Mouse (Mus musculus) heart, adult 8-10 months (tissue): ENCODE data around the gene Stub1. TPM values are rescaled to one million over a fixed set of nuclear protein-coding genes. Genes with fewer than 3 reads are reported as not detected.

Experiments
- DNase-seq: peaks from one replicate; pipeline ENCODE4 v3.0.0; 2022; ENCODE audit warnings: low spot score
- total RNA-seq, 4 experiments: library from RNA; stranded (reverse); gene quantifications; 2 replicates each; pipeline ENCODE4 v1.2.4; 2022

Stub1 gene
- total RNA-seq, 4 experiments from 2014 or later: 129 to 137 (median 130) TPM

DNA sequence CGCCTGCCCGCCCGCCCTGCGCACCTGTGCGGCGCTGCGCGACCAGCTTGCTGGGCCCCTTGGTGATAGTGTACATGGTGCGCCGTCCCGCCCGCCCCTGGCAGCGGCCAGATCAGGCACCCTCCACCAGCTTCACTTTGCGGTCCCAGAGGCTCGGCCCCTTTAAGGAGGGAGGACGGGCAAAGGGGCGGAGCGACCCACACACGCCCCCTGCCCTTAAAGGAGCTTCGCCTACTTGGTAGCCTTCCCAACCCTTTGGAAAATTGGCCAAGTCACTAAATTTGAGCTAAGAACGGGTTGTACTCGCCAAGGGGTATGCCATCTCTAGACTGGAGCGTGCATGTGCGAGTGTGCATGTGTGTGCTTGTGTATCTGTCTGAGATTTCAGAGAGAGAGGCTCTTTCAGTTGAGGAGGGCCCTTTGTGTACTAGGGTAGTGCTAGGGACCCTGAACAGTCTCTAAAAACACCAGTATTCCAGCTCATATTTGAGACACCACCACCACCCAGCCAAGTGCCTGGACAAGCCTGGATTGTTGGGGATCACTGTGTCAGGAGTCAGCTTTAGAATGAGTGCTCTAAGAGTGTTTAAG lies 35.5 kb upstream of the Stub1 start, which contains the start of gene Mcrip2:
Mcrip2 (minus strand) TSS at position 164 of the 591 bp plus-strand sequence.
- peak; percentile 86 for DNase-seq

DNA sequence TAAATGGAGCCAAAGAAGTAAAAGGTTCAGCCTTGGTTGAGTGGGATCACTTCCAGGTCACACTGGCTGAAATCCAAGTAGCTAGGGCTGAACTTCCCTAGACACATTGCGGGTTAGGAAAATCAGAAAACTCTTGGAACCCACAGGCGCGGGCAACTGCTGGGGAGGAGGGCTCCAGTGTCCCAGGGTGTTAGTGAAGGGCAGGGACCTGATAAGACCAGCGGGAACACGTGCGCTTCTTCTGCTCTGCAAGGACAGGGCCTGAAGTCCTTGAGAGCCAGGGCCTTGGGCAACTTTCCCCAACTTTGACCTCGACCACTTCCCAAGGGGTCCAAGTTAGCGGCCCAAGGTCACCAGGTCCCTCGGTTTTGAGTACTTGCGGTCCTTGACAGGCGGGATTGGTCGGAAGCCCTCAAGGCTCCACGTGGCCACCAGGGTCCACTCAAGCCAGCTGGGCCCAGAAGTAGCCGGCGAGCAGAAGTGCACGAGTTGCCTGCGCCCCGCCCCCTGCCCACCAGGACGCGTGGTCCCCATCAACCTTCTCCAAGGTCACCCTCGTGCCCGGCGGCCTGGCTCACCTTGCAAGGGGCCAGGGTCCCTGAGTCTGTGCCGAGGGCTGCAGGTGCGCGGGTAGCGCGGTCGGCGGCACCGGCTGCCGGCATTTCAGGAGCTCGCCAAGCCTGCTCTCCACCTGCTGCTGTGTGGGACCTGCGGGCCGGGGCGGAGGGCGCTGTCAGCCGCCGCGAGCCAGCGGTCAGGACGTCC lies 34.8 kb upstream of the Stub1 start:
- peak; percentile 59 for DNase-seq

DNA sequence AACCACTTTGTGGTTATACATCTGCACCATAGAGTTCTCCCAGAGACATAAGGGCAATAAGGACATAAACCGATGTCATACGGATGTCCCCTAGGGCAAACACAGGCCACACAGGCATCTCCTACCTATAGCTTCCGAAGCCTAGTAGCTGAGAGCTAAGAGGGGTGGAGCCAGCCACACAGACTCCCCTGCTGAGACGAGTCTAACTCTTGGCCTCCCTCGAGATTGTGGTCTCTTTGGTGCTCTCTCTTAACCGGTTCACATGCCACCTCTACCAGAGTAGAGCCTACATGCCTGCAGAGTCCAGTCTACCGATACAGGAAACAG lies 34.3 kb upstream of the Stub1 start:
- no peak for DNase-seq

DNA sequence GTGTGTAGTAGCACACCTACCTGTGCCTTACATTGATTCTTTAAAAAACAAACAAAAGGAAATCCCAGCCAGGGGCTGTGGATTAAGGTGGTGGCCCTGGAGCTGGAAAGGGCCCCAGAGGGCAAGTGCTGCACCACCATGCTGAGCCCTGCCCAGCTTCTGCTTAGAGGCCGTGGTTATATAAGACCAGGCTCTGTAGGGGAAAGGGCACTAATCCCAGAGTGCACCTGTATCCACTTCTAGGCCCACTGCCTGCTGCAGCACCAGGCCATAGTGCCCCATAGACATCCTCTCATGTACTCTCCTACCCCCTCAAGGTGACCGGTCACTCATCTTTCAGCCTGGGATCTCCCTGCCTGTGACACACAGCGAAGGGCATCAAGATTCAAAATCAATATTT lies 33.0 kb upstream of the Stub1 start:
- no peak for DNase-seq

DNA sequence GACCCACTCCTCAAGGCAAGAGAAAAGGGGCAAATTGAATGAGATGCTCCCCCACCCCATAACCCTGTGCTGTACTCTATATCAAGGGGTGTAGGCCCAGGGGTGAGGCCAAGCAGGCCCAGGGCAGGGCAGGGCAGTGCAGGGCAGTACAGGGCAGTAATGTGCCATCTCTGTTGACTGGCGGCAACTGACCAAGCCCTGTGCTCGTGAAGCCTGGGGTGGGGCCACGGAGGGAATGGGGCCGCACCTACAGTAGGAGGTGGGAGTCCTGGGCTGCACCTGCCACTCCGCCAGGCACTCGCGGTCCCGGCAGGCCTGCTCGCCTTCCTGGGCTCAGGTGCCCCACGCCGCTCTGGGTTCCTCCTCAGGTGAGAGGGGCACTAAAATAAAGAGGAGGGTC lies 32.1 kb upstream of the Stub1 start:
- DNase-seq: no peak

DNA sequence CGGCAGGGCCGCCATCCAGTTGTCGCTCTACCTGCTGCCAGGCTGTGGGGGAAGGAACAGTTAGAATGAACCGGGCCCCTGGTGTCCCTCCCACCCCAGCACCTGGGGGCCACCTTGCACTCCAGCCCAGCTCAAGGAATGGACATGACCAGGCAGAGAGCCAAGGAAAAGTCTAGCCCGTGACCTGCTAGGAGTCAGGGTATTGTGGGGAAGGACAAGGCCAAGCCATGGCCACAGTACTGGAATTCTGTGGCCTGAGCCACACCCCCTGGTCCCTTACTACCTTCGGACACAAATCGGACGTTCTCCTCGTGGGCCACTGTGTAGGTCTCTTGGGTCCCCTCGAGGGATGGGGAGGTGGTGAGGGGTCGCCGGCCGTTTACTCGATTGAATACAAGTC lies 31.1 kb upstream of the Stub1 start:
- no peak for DNase-seq

DNA sequence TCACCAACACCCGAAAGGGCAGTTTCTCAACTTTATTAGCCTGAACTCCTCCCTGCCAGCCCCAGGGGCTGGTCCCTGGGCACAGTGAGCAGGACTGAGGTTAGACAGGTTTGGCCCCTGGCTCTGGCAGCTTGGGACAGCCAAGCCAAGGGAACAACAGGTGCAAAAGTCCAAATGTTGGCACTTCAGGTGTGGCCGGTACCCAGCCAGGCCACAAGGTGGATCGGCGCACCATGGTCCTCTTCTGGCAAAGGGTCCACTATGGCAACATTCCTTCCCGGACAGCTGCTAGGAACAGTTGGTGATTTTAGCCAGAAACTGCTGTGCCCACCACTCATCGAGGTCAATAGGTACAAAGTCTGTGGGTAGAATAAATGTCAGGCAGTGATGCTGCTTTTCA lies 30.5 kb upstream of the Stub1 start:
- DNase-seq: no peak

DNA sequence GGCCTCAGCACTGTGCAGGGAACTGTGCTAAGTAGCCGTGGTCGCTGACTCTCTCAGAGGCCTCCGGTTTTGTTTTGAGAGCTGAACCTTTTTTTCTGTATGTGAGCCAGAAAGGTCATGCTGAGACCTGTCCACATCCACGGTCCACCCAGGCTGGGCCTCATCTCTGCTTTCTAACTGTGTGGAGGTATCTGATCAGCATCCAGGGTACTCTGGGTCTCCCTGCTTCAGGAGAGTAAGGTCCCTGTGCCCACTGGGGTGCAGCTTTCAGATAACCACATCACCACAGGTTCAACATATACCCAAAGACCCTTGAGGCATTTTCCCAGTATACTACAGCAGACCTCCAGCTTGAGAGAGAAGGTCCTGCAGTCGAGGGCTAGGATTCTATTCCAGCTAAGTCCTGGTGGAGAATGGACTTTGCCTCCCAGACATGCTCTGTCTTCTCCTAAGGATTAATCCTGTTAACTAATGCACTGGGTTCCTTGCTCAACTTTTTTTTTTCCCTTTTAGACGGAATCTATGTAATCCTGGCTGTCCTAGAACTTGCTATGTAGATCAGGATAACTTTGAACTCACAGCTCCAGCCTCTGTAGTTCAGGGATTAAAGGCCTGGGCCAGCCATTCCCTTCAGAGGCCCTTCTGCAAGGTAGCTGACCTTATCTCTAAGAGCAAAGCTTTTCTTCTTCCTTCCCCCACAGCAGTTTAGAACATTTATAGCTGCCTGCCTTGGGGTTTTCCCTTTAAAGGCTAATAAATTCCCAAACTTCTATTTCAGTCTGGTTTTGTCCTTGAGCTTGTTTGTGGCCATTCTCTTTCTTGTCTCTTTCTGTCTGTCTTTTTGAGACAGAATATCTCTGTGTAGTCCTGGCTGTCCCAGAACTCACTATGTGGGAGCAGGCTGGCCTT lies 28.8 kb upstream of the Stub1 start:
- DNase-seq: no peak

DNA sequence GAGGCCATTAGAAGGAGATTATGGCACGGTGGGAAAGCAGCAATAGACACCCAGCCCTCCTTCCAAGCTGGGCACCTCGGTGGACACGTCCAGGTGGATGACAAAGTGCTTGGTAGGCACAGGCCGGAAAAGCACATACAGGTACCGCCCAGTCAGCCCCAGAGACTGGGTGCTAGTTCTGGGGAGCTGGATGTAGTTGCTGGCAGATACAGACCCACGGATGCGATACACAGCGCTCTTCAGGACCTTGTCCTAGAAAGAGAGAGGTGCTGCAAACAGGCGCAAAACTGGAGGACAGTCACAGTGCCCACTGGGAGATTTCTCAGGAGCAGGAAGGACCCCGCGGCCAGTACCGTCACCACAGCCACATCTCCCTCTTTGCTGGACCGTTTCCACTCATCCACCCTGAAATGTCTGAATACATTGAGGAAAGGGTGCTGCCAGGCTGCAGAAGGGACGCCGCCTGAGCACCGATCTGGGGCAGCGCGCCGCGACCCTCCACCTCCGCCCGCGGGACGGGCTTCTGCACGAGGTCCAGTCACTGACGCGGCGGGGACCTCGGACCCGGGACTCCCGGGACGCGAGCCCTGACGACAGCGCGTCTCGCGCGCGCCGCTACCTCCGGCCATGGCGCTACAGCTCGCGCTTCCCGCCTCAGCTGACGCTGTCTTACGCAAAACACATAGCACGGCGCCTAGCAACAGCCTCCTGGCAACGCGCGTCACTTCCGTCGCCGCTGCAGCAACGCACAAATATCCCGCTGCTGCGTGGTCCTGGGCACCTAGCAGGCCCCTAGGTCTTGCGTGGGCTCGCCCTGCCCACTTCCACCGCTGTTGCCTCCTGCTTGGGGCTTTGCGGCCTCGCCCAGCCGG lies 27.9 kb upstream of the Stub1 start, which contains the start of gene Wdr90:
Wdr90 (minus strand) TSS at position 670 of the 872 bp plus-strand sequence.
- peak; percentile 90 for DNase-seq

DNA sequence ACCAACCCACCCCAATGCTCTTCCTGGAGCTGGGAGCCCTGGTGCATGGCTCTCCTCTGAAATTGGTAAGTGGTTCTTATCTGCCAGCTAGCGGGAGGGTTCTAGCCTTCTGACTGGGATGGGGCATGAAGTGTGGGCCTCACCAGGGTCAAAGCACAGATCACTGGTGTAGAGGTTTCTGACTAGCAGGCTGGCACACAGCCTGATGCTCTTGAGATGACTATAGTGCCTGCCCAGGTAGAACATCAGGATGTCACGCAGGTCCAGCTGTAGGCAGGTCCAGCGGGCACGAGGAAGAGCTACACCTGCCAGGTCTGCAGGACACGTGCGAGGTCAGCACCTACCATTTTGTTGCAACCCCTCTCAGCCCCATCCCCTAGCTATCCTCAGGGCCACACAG lies 27.0 kb upstream of the Stub1 start:
- DNase-seq: no peak

DNA sequence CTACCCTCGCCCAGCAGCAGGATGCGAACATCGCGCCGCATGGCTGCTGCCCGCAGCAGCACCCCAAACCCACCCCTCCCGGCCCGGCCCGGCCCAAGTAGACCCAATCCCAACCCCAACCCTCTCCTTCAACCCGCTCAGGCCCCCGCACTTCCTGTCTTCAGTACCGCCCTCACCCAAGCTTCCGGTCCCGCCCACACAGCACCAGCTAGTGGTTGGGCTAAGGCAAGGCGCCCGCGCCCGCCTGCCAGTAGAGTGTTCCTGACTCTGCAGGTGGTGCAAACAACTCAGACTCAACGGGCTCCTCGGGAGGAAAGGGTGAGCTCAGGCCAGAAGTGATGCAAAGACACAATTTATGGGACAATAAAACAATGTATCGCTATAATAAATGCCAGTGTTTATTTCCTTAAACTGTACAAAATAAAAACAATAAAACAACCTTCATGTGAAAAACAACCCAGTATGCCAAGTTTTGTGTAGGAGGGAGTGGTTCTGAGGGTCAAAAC lies 11.2 kb upstream of the Stub1 start, which contains the start of gene Rhot2:
Rhot2 (minus strand) TSS at position 456 of the 506 bp plus-strand sequence.
- peak; percentile 94 for DNase-seq

DNA sequence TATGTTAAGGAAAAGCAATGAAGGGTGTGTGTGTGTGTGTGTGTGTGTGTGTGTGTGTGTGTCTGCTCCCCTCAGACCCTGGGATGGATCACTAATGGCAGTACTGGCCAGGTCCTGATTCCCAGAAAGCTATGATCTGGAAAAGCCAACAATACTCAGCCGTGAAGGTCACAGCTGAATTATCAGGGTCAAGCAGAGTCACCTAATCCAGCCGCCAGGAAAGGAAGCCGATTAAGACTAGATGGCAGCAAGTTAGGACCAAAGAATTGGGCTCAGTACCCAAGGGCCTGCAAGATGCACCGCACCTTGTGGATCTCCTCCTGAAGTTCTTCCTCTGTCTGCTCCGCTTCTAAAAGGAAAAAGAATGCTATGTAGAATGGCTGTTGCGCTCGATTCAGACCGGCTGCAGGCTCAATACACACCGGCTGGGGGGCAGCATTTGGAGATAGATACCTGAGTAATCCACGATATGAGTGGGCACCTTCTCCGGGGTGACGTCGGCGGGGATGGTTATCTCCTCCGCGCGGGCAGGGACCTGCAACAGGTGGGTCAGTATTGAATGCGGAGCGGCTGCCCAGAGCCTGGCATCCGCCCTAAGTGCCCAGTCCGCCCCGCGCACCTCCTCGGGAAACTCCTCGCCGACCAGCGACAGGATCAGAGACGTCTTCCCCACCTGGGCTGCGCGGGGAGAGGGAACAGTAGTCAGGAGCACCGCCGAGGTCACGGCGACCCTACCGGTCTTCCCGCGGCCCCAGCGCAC lies 10.6 kb upstream of the Stub1 start:
- DNase-seq: no peak

DNA sequence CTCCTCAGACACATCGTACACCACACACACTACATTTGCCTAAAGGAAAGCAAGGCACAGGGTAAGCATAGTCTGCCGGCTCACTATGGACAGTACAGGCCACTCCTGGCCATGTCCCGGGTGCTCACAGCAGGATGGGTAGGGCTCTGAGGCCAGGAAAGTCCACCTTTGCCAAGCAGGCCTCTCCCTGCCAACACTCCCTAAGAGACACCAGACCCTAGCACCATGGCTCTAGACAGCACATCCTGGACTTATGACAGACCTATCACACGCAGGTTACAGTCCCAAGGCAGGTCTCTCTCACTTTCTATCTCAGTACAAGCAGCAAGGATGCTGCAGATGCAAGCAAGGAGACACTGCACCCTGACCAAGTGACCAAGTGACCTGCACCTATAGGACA lies 9.9 kb upstream of the Stub1 start:
- DNase-seq: no peak

DNA sequence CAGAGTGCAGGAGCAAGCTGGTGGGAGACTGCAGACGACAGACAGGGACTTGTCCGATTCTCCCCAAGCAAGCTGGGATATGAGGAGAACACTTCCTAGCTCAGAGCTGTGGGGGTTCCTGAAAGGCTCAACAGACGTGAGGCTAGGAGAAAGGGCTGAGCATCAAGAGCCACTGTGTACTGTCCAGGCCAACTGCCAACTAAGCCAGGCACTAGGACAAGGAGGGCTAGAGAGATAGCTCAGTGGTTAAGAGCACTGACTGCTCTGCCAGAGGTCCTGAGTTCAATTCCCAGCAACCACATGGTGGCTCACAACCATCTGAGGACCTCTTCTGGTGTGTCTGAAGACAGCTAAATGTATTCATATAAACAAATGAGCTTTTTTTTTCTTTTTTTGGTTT lies 9.3 kb upstream of the Stub1 start:
- DNase-seq: no peak

DNA sequence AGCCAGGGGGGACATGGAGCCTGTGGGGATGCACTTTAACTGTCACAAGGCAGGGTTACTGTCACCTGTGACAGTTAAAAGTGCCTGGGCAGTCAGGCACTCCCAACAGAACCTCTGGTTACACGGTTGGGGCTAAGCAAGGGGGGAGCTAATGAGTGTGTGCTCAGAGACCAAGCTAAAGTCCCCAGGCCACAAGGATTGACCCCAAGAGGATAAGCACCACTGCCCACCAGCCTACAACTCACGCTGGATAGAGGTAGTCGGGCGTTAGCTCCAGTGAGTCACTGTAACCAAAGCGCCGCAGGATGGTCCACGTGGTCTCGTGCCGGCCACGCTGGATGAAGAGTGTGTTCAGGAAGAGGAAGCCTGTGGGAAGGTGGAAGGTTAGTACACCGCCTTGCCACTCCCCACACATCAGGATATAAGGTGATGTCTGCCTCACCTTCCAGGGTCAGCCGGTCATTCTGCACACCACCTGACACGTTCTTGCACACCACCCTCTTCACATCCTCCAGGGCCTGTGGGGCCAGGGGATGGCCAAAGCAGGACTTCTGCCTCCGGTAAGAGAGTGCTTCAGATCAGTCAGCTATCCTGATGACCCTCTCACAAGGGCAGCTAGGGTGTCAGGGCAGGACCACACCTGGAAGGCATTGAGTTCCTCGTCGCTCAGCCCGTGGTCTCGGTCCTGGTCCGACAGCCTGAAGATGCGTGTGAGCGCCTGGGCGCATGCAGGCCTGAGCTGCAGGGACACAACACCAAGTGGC lies 8.1 kb upstream of the Stub1 start, which contains the start of gene Gm20683:
Gm20683 (minus strand) TSS at position 647 of the 764 bp plus-strand sequence.
- no peak for DNase-seq

DNA sequence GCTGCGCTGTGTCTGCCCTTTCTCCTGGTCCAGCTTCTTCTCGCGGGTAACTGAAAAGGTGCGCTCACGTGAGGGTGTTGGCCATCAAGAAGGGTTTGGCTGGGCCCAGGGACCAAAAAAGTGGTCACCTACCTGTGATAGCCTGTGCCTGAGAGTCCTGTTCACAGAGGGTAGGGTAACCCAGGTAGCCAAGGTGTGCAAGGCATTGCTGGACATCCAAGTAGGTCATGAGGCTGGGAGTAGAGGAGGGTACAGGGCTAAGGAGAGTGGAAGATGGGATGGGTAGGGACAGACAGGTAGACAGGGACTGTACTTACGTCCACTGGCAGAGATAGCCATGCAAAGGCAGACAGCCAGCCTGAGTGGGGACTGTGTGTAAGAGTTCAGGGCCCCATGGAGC lies 7.3 kb upstream of the Stub1 start:
- no peak for DNase-seq

DNA sequence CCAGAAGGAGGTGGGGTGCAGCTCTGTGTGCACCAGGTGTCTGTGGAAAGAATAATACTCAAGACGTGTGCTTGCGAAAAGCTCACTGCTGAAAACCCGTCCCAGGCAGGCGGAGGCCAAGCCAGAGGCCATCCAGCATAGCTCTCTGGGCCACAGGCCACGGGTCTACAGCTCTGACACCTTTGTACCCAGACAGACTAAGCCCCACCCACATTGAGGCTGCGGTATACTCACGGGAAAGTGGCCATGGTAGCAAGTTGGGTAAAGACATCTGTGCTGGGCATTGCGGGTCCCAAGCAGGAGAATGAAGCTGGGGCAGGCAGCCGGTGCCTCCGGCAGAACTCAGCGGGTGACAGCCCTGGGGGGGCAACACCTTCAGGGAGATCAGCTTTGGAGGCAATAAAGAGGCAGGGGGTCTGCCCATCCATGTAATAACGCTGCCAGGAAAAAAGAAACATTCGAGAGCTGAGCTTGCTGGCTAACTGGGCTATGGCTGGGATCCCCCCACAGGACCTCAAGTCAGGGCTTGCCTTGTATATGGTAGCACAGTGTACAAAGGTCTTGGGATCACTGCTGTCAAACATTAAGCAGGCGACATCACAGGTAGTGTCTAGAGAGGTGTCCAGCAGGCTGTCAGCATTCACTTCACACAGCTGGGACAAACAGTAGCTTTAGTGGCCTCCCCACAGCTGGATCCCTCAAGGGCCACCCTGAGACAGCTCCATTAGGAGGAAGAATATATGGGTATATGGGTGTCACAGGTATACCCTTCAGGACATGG lies 6.4 kb upstream of the Stub1 start:
- DNase-seq: no peak

DNA sequence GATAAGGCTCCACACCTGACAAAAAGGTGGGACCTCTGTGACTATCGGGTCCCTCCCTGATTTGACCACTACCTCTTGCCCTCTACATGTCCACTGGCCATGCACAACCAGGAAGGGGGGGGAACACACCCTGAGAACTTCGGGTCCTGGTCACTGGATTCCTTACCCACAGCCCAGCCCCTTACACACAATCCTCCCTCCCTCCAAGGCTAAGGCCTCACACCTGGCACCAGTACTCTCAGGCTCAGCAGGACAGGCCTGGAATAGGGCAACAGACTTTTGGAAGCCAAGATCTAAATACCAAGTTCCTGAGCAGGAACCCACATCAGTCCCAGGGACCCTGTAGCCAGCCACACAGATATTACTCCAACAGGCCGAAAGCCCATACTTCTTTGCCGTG lies 5.7 kb upstream of the Stub1 start:
- no peak for DNase-seq

DNA sequence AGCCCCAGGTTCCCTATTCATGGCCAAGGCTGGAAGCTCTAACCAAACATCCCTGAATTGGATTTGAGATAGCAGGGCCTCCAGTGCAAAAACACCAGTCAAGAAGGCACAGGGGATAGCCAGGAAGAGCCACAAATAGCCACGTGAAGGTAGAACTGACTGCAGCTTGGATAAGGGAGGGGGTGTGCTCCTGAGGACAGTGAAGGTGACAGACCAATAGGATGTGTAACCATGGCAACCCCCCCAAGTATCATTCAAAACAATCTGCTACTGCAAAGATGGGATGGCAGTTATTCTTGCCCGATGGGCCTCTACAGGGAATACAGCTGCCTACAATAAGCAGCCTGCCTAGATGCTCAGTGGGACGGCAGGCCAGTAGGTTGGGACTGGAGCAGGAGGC lies 4.3 kb upstream of the Stub1 start:
- no peak for DNase-seq
